Mouse (Mus musculus) small intestine, adult 2 months (tissue): ENCODE data around the gene Gabarapl2.

Experiments used
- CTCF ChIP-seq: fragments of 200-500 bp; IDR thresholded peaks from 2 replicates; pipeline ENCODE4 v1.5.1; 2012; ENCODE audit warnings: low read depth, mild to moderate bottlenecking, control low read depth, inconsistent platforms, low read length, moderate library complexity, mixed read lengths; ENCODE audit not compliant: insufficient replicate concordance, insufficient read length; ENCODE audit errors: extremely low read depth
- POLR2A ChIP-seq: fragments of 200-500 bp; IDR thresholded peaks from 2 replicates; pipeline ENCODE4 v1.6.1; 2012; ENCODE audit warnings: low read depth, mild to moderate bottlenecking, control low read depth, inconsistent platforms, low read length, moderate library complexity

- no peak for TF ChIP-seq POLR2A
- TF ChIP-seq CTCF = no peak
These were observed 15.5 kb upstream of the Gabarapl2 start for GRCm38 (mm10) chr8:111924976-111925375.
